Comparison of ENCODE assay signal across 9 mouse cellular contexts in the genomic region with DNA sequence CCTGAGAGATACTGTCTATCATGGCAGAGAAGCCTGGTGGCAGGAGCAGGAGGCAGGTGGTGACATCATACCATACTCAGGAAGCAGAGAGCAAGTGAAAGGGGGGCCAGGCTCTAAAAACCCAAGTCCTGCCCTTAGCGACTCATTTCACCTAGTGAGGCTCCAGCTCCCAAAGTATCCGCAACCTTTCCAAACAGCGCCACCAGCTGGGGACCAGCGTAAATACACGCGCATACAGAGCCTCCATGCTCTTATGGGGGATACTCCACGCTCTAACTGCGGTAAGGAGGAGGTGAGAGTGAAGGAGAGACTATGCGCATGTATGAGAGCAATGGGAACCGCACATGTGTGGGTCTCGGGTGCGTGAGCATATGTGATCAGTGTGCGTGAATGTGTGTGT. TPM values are rescaled to one million over a fixed set of nuclear protein-coding genes. Genes with fewer than 3 reads are reported as not detected.
DNase-seq lines count a peak whose midpoint lies in the region; ATAC-seq and TF ChIP-seq lines count a peak whose summit lies in the region.
"Had no signal": no experiment of that assay in that cellular context is flagged by ENCODE, and none has a peak within 500 bp of the region (broad histone marks: within the 10 kb centered on the region; RNA-seq: fewer than 3 reads in every experiment).

No protein-coding gene starts in this region.

- no peak for TF ChIP-seq POLR2A in MEL (IDR thresholded peaks at IDR 0.05; ENCODE audit: control insufficient read depth in 1 of 2, insufficient read depth in 1 of 2, low read depth in 1 of 2, low read length in 2 of 2, poor library complexity in 1 of 2)

- no peak overlapping the region for H3K4me3 ChIP-seq in intestine, embryonic 14.5 days (ENCODE audit: low read depth, low read length)
- no peak overlapping the region for H3K4me3 ChIP-seq in intestine, embryonic 15.5 days (replicated peaks)
- no peak overlapping the region for H3K4me3 ChIP-seq in MEL (ENCODE audit: control insufficient read depth in 1 of 2, insufficient read depth in 1 of 2, low read depth in 2 of 2, low read length in 2 of 2)
- no peak overlapping the region for H3K4me3 ChIP-seq in forebrain, postnatal 0 days (ENCODE audit: low read depth, low read length)
- no peak overlapping the region for H3K4me3 ChIP-seq in liver, embryonic 13.5 days (replicated peaks)
- H3K4me3 ChIP-seq: limb, embryonic 13.5 days had no signal

- peak; percentile 37 to 61 (median 42); a peak in 5 of 6 replicates for TF ChIP-seq CTCF in MEL (IDR thresholded peaks at IDR 0.05 in 2 of 3, conservative IDR thresholded peaks at IDR 0.05 in 1 of 3; ENCODE audit: control insufficient read depth in 1 of 3, insufficient read depth in 1 of 3, low read depth in 2 of 3, low read length in 3 of 3, poor library complexity in 1 of 3, severe bottlenecking in 1 of 3)
- TF ChIP-seq CTCF in forebrain, postnatal 0 days (IDR thresholded peaks at IDR 0.05; ENCODE audit: low read depth) = peak; percentile 76

- peak; percentile 16 for TF ChIP-seq RAD21 in MEL (IDR thresholded peaks at IDR 0.05; ENCODE audit: low read depth, low read length)

- 33% methylated on average over 13 of the region's 13 CpGs for WGBS in intestine, embryonic 14.5 days
- 37% methylated on average over 13 of the region's 13 CpGs for WGBS in intestine, embryonic 15.5 days
- 25% methylated on average over 13 of the region's 13 CpGs for WGBS in forebrain, postnatal 0 days
- 22% methylated on average over 13 of the region's 13 CpGs for WGBS in liver, embryonic 13.5 days (ENCODE audit: insufficient replicate concordance)

- no peaks in the 10 kb centered on the region for H3K79me2 ChIP-seq in MEL (ENCODE audit: control insufficient read depth, insufficient read depth, low read length, poor library complexity)

- H3K27ac ChIP-seq in intestine, embryonic 14.5 days (ENCODE audit: low read depth) = no peak overlapping the region
- no peak overlapping the region for H3K27ac ChIP-seq in intestine, embryonic 15.5 days
- H3K27ac ChIP-seq in MEL (ENCODE audit: control insufficient read depth, low read depth, low read length) = no peak overlapping the region
- H3K27ac ChIP-seq in forebrain, postnatal 0 days (ENCODE audit: low read depth, low read length) = no peak overlapping the region
- no peak overlapping the region for H3K27ac ChIP-seq in liver, embryonic 13.5 days
- H3K27ac ChIP-seq: limb, embryonic 13.5 days had no signal

- H3K27me3 ChIP-seq in intestine, embryonic 14.5 days (replicated peaks; ENCODE audit: control insufficient read depth, insufficient read depth, low read length) = no peaks in the 10 kb centered on the region
- H3K27me3 ChIP-seq in intestine, embryonic 15.5 days (replicated peaks) = no peaks in the 10 kb centered on the region; the same call in 1 of the 2 replicates
- no peaks in the 10 kb centered on the region for H3K27me3 ChIP-seq in MEL (ENCODE audit: control insufficient read depth in 1 of 2, insufficient read depth in 2 of 2, low read length in 2 of 2)
- H3K27me3 ChIP-seq in forebrain, postnatal 0 days (ENCODE audit: insufficient read depth, low read length) = no peaks in the 10 kb centered on the region
- H3K27me3 ChIP-seq in liver, embryonic 13.5 days = peaks cover 3% of the 10 kb centered on the region; the same call in 1 of the 2 replicates

- no peaks in the 10 kb centered on the region for H3K36me3 ChIP-seq in intestine, embryonic 14.5 days (ENCODE audit: control insufficient read depth, insufficient read depth, low read length)
- no peaks in the 10 kb centered on the region for H3K36me3 ChIP-seq in intestine, embryonic 15.5 days
- H3K36me3 ChIP-seq in MEL (ENCODE audit: control insufficient read depth in 1 of 2, insufficient read depth in 2 of 2, low read length in 2 of 2) = no peaks in the 10 kb centered on the region
- H3K36me3 ChIP-seq in forebrain, postnatal 0 days (ENCODE audit: insufficient read depth) = no peaks in the 10 kb centered on the region
- no peaks in the 10 kb centered on the region for H3K36me3 ChIP-seq in liver, embryonic 13.5 days
- H3K36me3 ChIP-seq: limb, embryonic 13.5 days had no signal

- DNase-seq in intestine, embryonic 14.5 days (ENCODE audit: low spot score) = peak; percentile 68
- peak; percentile 4 to 7 for DNase-seq in B cell, adult 2 months
- DNase-seq in MEL (ENCODE audit: low read depth, low spot score) = peak; percentile 13
- peak; percentile 70 for DNase-seq in forebrain, postnatal 0 days
- peak; percentile 12 for DNase-seq in liver, embryonic 13.5 days
- peak; percentile 6 for DNase-seq in telencephalon, adult 2 months (ENCODE audit: low read depth, low spot score)

- no peaks in the 10 kb centered on the region for H3K9me3 ChIP-seq in intestine, embryonic 14.5 days (ENCODE audit: control insufficient read depth, low read length)
- no peaks in the 10 kb centered on the region for H3K9me3 ChIP-seq in intestine, embryonic 15.5 days
- H3K9me3 ChIP-seq in MEL (replicated peaks; ENCODE audit: insufficient read depth, low read length) = no peaks in the 10 kb centered on the region
- H3K9me3 ChIP-seq in forebrain, postnatal 0 days (ENCODE audit: low read length) = no peaks in the 10 kb centered on the region
- no peaks in the 10 kb centered on the region for H3K9me3 ChIP-seq in liver, embryonic 13.5 days (replicated peaks)
- H3K9me3 ChIP-seq: limb, embryonic 13.5 days had no signal

- no peak overlapping the region for H3K9ac ChIP-seq in intestine, embryonic 14.5 days (ENCODE audit: low read length)
- H3K9ac ChIP-seq in intestine, embryonic 15.5 days = no peak overlapping the region
- H3K9ac ChIP-seq in MEL (ENCODE audit: control insufficient read depth, low read depth, low read length, poor library complexity, severe bottlenecking) = no peak overlapping the region
- no peak overlapping the region for H3K9ac ChIP-seq in forebrain, postnatal 0 days
- H3K9ac ChIP-seq in liver, embryonic 13.5 days = no peak overlapping the region
- H3K9ac ChIP-seq: limb, embryonic 13.5 days had no signal

- H3K4me2 ChIP-seq in intestine, embryonic 14.5 days (ENCODE audit: low read length) = no peak overlapping the region
- no peak overlapping the region for H3K4me2 ChIP-seq in intestine, embryonic 15.5 days (replicated peaks)
- H3K4me2 ChIP-seq in forebrain, postnatal 0 days (ENCODE audit: low read depth) = no peak overlapping the region
- no peak overlapping the region for H3K4me2 ChIP-seq in liver, embryonic 13.5 days
- H3K4me2 ChIP-seq: limb, embryonic 13.5 days had no signal

- no peaks in the 10 kb centered on the region for H3K4me1 ChIP-seq in intestine, embryonic 14.5 days (replicated peaks; ENCODE audit: control insufficient read depth, insufficient read depth, low read length)
- no peaks in the 10 kb centered on the region for H3K4me1 ChIP-seq in intestine, embryonic 15.5 days (replicated peaks)
- no peaks in the 10 kb centered on the region for H3K4me1 ChIP-seq in MEL (ENCODE audit: control insufficient read depth in 1 of 2, insufficient read depth in 2 of 2, low read length in 2 of 2)
- no peaks in the 10 kb centered on the region for H3K4me1 ChIP-seq in forebrain, postnatal 0 days (ENCODE audit: insufficient read depth)
- no peaks in the 10 kb centered on the region for H3K4me1 ChIP-seq in liver, embryonic 13.5 days (replicated peaks)

- TF ChIP-seq EP300 in MEL (IDR thresholded peaks at IDR 0.05; ENCODE audit: low read depth in 1 of 2, low read length in 2 of 2) = no peak

- ATAC-seq in intestine, embryonic 14.5 days (replicated peaks; ENCODE audit: low FRiP score, low TSS enrichment, low read depth) = no peak
- ATAC-seq in intestine, embryonic 15.5 days = no peak
- ATAC-seq in forebrain, postnatal 0 days = peak; percentile 44
- no peak for ATAC-seq in liver, embryonic 13.5 days (ENCODE audit: low read depth)
- ATAC-seq in erythroid progenitor cell, adult 5-6 weeks (replicated peaks; ENCODE audit: low FRiP score, poor library complexity, severe bottlenecking) = no peak

TF ChIP-seq in MEL, 35 proteins besides CTCF, POLR2A, EP300 and RAD21:
- 0 out of 2 replicates have a peak, but pooled peaks have one; percentile 14 for TF ChIP-seq SMC3 (IDR thresholded peaks at IDR 0.05; ENCODE audit: low read depth, low read length)
- TF ChIP-seq MAFK (IDR thresholded peaks at IDR 0.05; ENCODE audit: borderline replicate concordance, low read depth, low read length) = no peak
- no peak for TF ChIP-seq MYB (IDR thresholded peaks at IDR 0.05; ENCODE audit: low read depth, low read length)
- TF ChIP-seq HCFC1 (IDR thresholded peaks at IDR 0.05; ENCODE audit: low read depth, low read length) = no peak
- no peak for TF ChIP-seq CHD2 (IDR thresholded peaks at IDR 0.05; ENCODE audit: low read length)

RNA-seq across cellular contexts. Expression of a gene that starts 39.9 kb away (rescaled TPM):
- polyA plus RNA-seq in intestine, embryonic 14.5 days (2014; fragmentation: Nextera tagmentation; extraction: Ambion mirVana) = 1.4 and 1.5 TPM in 2 replicates
- polyA plus RNA-seq in intestine, embryonic 15.5 days (2015; fragmentation: Nextera tagmentation; extraction: Ambion mirVana) = 1.4 and 2.2 TPM in 2 replicates
- not detected in 2 replicates for total RNA-seq in MEL (2012; rRNA removed)
- not detected for polyA plus RNA-seq in MEL (2012; ENCODE audit: insufficient read depth in 1 of 2, insufficient read length in 2 of 2, low read depth in 1 of 2, low replicate concordance in 2 of 2, missing spikeins in 1 of 2)
- total RNA-seq in forebrain, postnatal 0 days (2014; rRNA removed) = 25.9 and 46.0 TPM in 2 replicates
- polyA plus RNA-seq in forebrain, postnatal 0 days (2015; fragmentation: Nextera tagmentation; extraction: Ambion mirVana) = 30.1 and 43.3 TPM in 2 replicates
- 0.52 and 0.63 TPM in 2 replicates for polyA plus RNA-seq in liver, embryonic 13.5 days (2015; fragmentation: Nextera tagmentation; extraction: Ambion mirVana)
- not detected in 2 replicates for total RNA-seq in erythroid progenitor cell, adult 5-6 weeks (2015; ENCODE audit: low replicate concordance)
- total RNA-seq in erythroid progenitor cell, adult 5-6 weeks (2017; ENCODE audit: low replicate concordance) = not detected in 2 replicates

RNA-seq across cellular contexts. Expression of a gene that starts 51.0 kb away (rescaled TPM):
- polyA plus RNA-seq in intestine, embryonic 14.5 days (2014; fragmentation: Nextera tagmentation; extraction: Ambion mirVana) = 0.16 and 0.41 TPM in 2 replicates
- 0.42 and 0.44 TPM in 2 replicates for polyA plus RNA-seq in intestine, embryonic 15.5 days (2015; fragmentation: Nextera tagmentation; extraction: Ambion mirVana)
- total RNA-seq in MEL (2012; rRNA removed) = not detected in 2 replicates
- polyA plus RNA-seq in MEL (2012; ENCODE audit: insufficient read depth in 1 of 2, insufficient read length in 2 of 2, low read depth in 1 of 2, low replicate concordance in 2 of 2, missing spikeins in 1 of 2) = not detected
- total RNA-seq in forebrain, postnatal 0 days (2014; rRNA removed) = 1.2 and 5.2 TPM in 2 replicates
- polyA plus RNA-seq in forebrain, postnatal 0 days (2015; fragmentation: Nextera tagmentation; extraction: Ambion mirVana) = 0.54 and 1.5 TPM in 2 replicates
- 0.20 and 0.35 TPM in 2 replicates for polyA plus RNA-seq in liver, embryonic 13.5 days (2015; fragmentation: Nextera tagmentation; extraction: Ambion mirVana)
- total RNA-seq in erythroid progenitor cell, adult 5-6 weeks (2015; ENCODE audit: low replicate concordance) = not detected in 2 replicates
- not detected in 2 replicates for total RNA-seq in erythroid progenitor cell, adult 5-6 weeks (2017; ENCODE audit: low replicate concordance)

Comparison
In these comparisons a context has a peak if more than half of its experiments do, and no peak if none do; other contexts are left out.
1. DNase-seq: peak in every context shown above with its lines; median percentile 70 in forebrain, postnatal 0 days; 68 in intestine, embryonic 14.5 days; 13 in MEL; 12 in liver, embryonic 13.5 days; 6 in telencephalon, adult 2 months; 6 in B cell, adult 2 months.